Mouse (Mus musculus): ENCODE results near the gene Psmd14. TPM values are rescaled to one million over a fixed set of nuclear protein-coding genes. Genes with fewer than 3 reads are reported as not detected.

Psmd14 gene
- total and polyA plus RNA-seq, 2 experiments from 2014 or later, result 182 to 243 TPM

GRCm38 (mm10) chr2:61759234-61759855 lies 47.9 kb downstream of the Psmd14 start:
- Histone ChIP-seq H3K9ac (no peak overlapping the region), H3K4me2 (ENCODE audit: low read depth) (no peak overlapping the region), H3K4me3 (ENCODE audit: low read depth, low read length) (no peak overlapping the region), H3K9me3 (ENCODE audit: low read length) (no peaks in the 10 kb centered on the region), H3K27ac (ENCODE audit: low read depth, low read length) (no peak overlapping the region), H3K27me3 (ENCODE audit: insufficient read depth, low read length) (no peaks in the 10 kb centered on the region), H3K36me3 (ENCODE audit: insufficient read depth) (no peaks in the 10 kb centered on the region), H3K4me1 (ENCODE audit: insufficient read depth) (no peaks in the 10 kb centered on the region)
- no peak for TF ChIP-seq CTCF (IDR thresholded peaks at IDR 0.05; ENCODE audit: low read depth)
- ATAC-seq (no peak), DNase-seq (no peak)
- 90% methylated on average over 5 of the region's 5 CpGs for WGBS

GRCm38 (mm10) chr2:61760044-61760443 lies 48.5 kb downstream of the Psmd14 start:
- DNase-seq (no peak), ATAC-seq (no peak)
- Histone ChIP-seq H3K4me3 (ENCODE audit: low read depth, low read length) (no peak overlapping the region), H3K36me3 (ENCODE audit: insufficient read depth) (no peaks in the 10 kb centered on the region), H3K9me3 (ENCODE audit: low read length) (no peaks in the 10 kb centered on the region), H3K9ac (no peak overlapping the region), H3K4me1 (ENCODE audit: insufficient read depth) (no peaks in the 10 kb centered on the region), H3K27me3 (ENCODE audit: insufficient read depth, low read length) (no peaks in the 10 kb centered on the region), H3K27ac (ENCODE audit: low read depth, low read length) (no peak overlapping the region), H3K4me2 (ENCODE audit: low read depth) (no peak overlapping the region)
- no peak for TF ChIP-seq CTCF (IDR thresholded peaks at IDR 0.05; ENCODE audit: low read depth)
- 81% methylated on average over 3 of the region's 3 CpGs for WGBS

GRCm38 (mm10) chr2:61764470-61765105 lies 53.1 kb downstream of the Psmd14 start:
- H3K27me3 ChIP-seq (ENCODE audit: insufficient read depth, low read length), result no peaks in the 10 kb centered on the region
- peak; percentile 25 for DNase-seq
- ATAC-seq, result peak; percentile 48; the same call in 1 of the 2 replicates
- 0 out of 2 replicates have a peak, but pooled peaks cover 3% of the 10 kb centered on the region for H3K4me1 ChIP-seq (ENCODE audit: insufficient read depth)
- peak overlapping the region; percentile 54 for H3K27ac ChIP-seq (ENCODE audit: low read depth, low read length)
- H3K9ac ChIP-seq, result no peak overlapping the region
- 28% methylated on average over 6 of the region's 6 CpGs for WGBS
- H3K4me2 ChIP-seq (ENCODE audit: low read depth), result no peak overlapping the region
- no peak for TF ChIP-seq CTCF (IDR thresholded peaks at IDR 0.05; ENCODE audit: low read depth)
- no peak overlapping the region for H3K4me3 ChIP-seq (ENCODE audit: low read depth, low read length)
- H3K9me3 ChIP-seq (ENCODE audit: low read length), result no peaks in the 10 kb centered on the region
- no peaks in the 10 kb centered on the region for H3K36me3 ChIP-seq (ENCODE audit: insufficient read depth)

GRCm38 (mm10) chr2:61765526-61765925 lies 54.0 kb downstream of the Psmd14 start:
- Histone ChIP-seq H3K4me3 (ENCODE audit: low read depth, low read length) (no peak overlapping the region), H3K36me3 (ENCODE audit: insufficient read depth) (no peaks in the 10 kb centered on the region), H3K27me3 (ENCODE audit: insufficient read depth, low read length) (no peaks in the 10 kb centered on the region), H3K27ac (ENCODE audit: low read depth, low read length) (peak overlapping the region; percentile 16; the same call in 1 of the 2 replicates), H3K9ac (no peak overlapping the region), H3K9me3 (ENCODE audit: low read length) (no peaks in the 10 kb centered on the region), H3K4me2 (ENCODE audit: low read depth) (no peak overlapping the region), H3K4me1 (ENCODE audit: insufficient read depth) (0 out of 2 replicates have a peak, but pooled peaks cover 3% of the 10 kb centered on the region)
- 21% methylated on average over 4 of the region's 4 CpGs for WGBS
- no peak for TF ChIP-seq CTCF (IDR thresholded peaks at IDR 0.05; ENCODE audit: low read depth)
- DNase-seq (peak; percentile 33), ATAC-seq (peak; percentile 63; the same call in 1 of the 2 replicates)

GRCm38 (mm10) chr2:61780794-61781193 lies 69.3 kb downstream of the Psmd14 start:
- no peaks in the 10 kb centered on the region for H3K27me3 ChIP-seq (ENCODE audit: insufficient read depth, low read length)
- no peaks in the 10 kb centered on the region for H3K4me1 ChIP-seq (ENCODE audit: insufficient read depth)
- DNase-seq (no peak), ATAC-seq (no peak)
- H3K4me3 ChIP-seq (ENCODE audit: low read depth, low read length), result no peak overlapping the region
- no peak overlapping the region for H3K4me2 ChIP-seq (ENCODE audit: low read depth)
- H3K27ac ChIP-seq (ENCODE audit: low read depth, low read length), result no peak overlapping the region
- H3K9ac ChIP-seq, result no peak overlapping the region
- peaks cover 12% of the 10 kb centered on the region; the same call in 1 of the 2 replicates for H3K36me3 ChIP-seq (ENCODE audit: insufficient read depth)
- no peak for TF ChIP-seq CTCF (IDR thresholded peaks at IDR 0.05; ENCODE audit: low read depth)
- no peaks in the 10 kb centered on the region for H3K9me3 ChIP-seq (ENCODE audit: low read length)

GRCm38 (mm10) chr2:61794960-61795359 lies 83.5 kb downstream of the Psmd14 start:
- WGBS, result 47% methylated on average over 5 of the region's 5 CpGs
- Histone ChIP-seq H3K9me3 (ENCODE audit: low read length) (no peaks in the 10 kb centered on the region), H3K4me1 (ENCODE audit: insufficient read depth) (no peaks in the 10 kb centered on the region), H3K36me3 (ENCODE audit: insufficient read depth) (no peaks in the 10 kb centered on the region), H3K4me3 (ENCODE audit: low read depth, low read length) (no peak overlapping the region), H3K27me3 (ENCODE audit: insufficient read depth, low read length) (no peaks in the 10 kb centered on the region), H3K4me2 (ENCODE audit: low read depth) (no peak overlapping the region), H3K9ac (no peak overlapping the region), H3K27ac (ENCODE audit: low read depth, low read length) (no peak overlapping the region)
- ATAC-seq (no peak), DNase-seq (no peak)
- TF ChIP-seq CTCF (IDR thresholded peaks at IDR 0.05; ENCODE audit: low read depth), result no peak

GRCm38 (mm10) chr2:61798048-61798447 lies 86.6 kb downstream of the Psmd14 start:
- no peak for DNase-seq
- Histone ChIP-seq H3K9me3 (ENCODE audit: low read length) (no peaks in the 10 kb centered on the region), H3K36me3 (ENCODE audit: insufficient read depth) (no peaks in the 10 kb centered on the region), H3K4me2 (ENCODE audit: low read depth) (no peak overlapping the region), H3K9ac (no peak overlapping the region), H3K4me1 (ENCODE audit: insufficient read depth) (no peaks in the 10 kb centered on the region), H3K27ac (ENCODE audit: low read depth, low read length) (no peak overlapping the region), H3K4me3 (ENCODE audit: low read depth, low read length) (no peak overlapping the region), H3K27me3 (ENCODE audit: insufficient read depth, low read length) (no peaks in the 10 kb centered on the region)
- 0 out of 2 replicates have a peak, but pooled peaks have one; percentile 34 for ATAC-seq
- no peak for TF ChIP-seq CTCF (IDR thresholded peaks at IDR 0.05; ENCODE audit: low read depth)
- WGBS, result 74% methylated on average over 1 of the region's 1 CpGs
